Mouse (Mus musculus): ENCODE results near the gene Pcsk6.
"Not testable (repeated sequence)": the region's sequence is repeated elsewhere in the genome, so short reads cannot be mapped to it uniquely, and the experiment has no call there.

The Pcsk6 gene

GRCm38 (mm10) chr7:66003865-66004638 lies 142.5 kb downstream of the Pcsk6 start:
- DNase-seq: no peak

- DNase-seq: no peak
Observed at GRCm38 (mm10) chr7:66005066-66005465, 143.5 kb downstream of the Pcsk6 start.

- no peak for DNase-seq
Observed at GRCm38 (mm10) chr7:66008161-66008891, 146.8 kb downstream of the Pcsk6 start.

- no peak for DNase-seq
Observed at GRCm38 (mm10) chr7:66008892-66009273, 147.3 kb downstream of the Pcsk6 start.

- DNase-seq: no peak
Observed at GRCm38 (mm10) chr7:66010518-66010917, 149.0 kb downstream of the Pcsk6 start.

GRCm38 (mm10) chr7:66027747-66028146 lies 166.2 kb downstream of the Pcsk6 start:
- DNase-seq: no peak

- no peak for DNase-seq
Observed at GRCm38 (mm10) chr7:66028766-66029512, 167.4 kb downstream of the Pcsk6 start.

GRCm38 (mm10) chr7:66036809-66037208 lies 175.3 kb downstream of the Pcsk6 start:
- DNase-seq: no peak

- no peak for DNase-seq
Observed at GRCm38 (mm10) chr7:66038261-66038660, 176.7 kb downstream of the Pcsk6 start.

GRCm38 (mm10) chr7:66038730-66039129 lies 177.2 kb downstream of the Pcsk6 start:
- DNase-seq: no peak

- no peak for DNase-seq
Observed at GRCm38 (mm10) chr7:66040026-66040814, 178.7 kb downstream of the Pcsk6 start.

GRCm38 (mm10) chr7:66043552-66044459 lies 182.3 kb downstream of the Pcsk6 start, which contains the start of gene Gm45213:
Gm45213 (plus strand) TSS chr7:66043602.
- no peak for DNase-seq

GRCm38 (mm10) chr7:66044617-66045016 lies 183.1 kb downstream of the Pcsk6 start:
- DNase-seq: no peak

GRCm38 (mm10) chr7:66046921-66047918 lies 185.7 kb downstream of the Pcsk6 start:
- no peak for DNase-seq

GRCm38 (mm10) chr7:66047975-66048374 lies 186.4 kb downstream of the Pcsk6 start:
- DNase-seq: no peak

- no peak for DNase-seq
Observed at GRCm38 (mm10) chr7:66048446-66049230, 187.1 kb downstream of the Pcsk6 start.

- DNase-seq: no peak
Observed at GRCm38 (mm10) chr7:66053946-66054483, 192.5 kb downstream of the Pcsk6 start.

- not testable (repeated sequence) for DNase-seq
Observed at GRCm38 (mm10) chr7:66055356-66055755, 193.8 kb downstream of the Pcsk6 start.

GRCm38 (mm10) chr7:66058703-66059102 lies 197.2 kb downstream of the Pcsk6 start, which contains the start of gene Snrpa1:
Snrpa1 (plus strand) TSS chr7:66059003.
- no peak for DNase-seq

Measured in kidney, adult 8-10 months (tissue).